Mouse (Mus musculus): ENCODE measurements at regions not wholly inside any gene's neighbourhood (a gene's known extent, or its start where the extent isn't known, plus 50 kb on each side); places are given as distances from the start of the nearest gene placed in this dataset.
A peak's percentile ranks its signal among the peaks of the same experiment; 100 is the strongest.
"Not testable (repeated sequence)": the region's sequence is repeated elsewhere in the genome, so short reads cannot be mapped to it uniquely, and the experiment has no call there.

DNA sequence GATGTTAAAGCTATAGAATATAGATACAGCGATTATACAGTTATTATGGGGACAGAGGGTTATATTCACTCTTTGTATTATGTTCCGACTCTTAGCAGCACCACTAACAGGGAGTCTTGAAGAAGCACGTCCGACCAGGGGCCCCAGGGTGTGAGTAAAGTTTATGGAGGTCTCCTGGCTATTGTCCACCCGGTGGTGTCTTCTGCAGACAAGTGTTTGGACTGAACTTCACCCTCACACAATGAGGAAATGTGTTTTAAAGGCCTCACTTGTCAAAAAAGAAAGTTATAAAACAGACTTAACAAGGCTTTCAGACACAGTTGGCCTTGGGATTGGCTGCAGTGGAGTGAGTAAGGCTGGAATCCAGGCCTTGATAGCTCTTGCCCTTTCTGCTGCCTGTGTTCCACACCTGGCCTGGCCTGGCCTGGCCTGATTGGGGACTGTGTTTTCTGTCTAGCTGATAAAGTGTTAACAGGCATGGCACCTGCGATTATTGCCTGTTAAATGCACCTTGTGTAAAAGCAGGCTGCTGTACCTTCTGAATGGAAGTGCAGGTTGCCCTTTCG, 102.8 kb upstream of the Klf4 start:
- ATAC-seq (ENCODE audit: low read depth) (no peak), DNase-seq (no peak)
- Histone ChIP-seq H3K27me3 (no peaks in the 10 kb centered on the region), H3K4me1 (replicated peaks) (no peaks in the 10 kb centered on the region), H3K27ac (no peak overlapping the region), H3K9me3 (replicated peaks) (no peaks in the 10 kb centered on the region), H3K4me2 (no peak overlapping the region), H3K9ac (no peak overlapping the region), H3K36me3 (no peaks in the 10 kb centered on the region), H3K4me3 (replicated peaks) (no peak overlapping the region)
- WGBS (ENCODE audit: insufficient replicate concordance): 70% methylated on average over 7 of the region's 7 CpGs

DNA sequence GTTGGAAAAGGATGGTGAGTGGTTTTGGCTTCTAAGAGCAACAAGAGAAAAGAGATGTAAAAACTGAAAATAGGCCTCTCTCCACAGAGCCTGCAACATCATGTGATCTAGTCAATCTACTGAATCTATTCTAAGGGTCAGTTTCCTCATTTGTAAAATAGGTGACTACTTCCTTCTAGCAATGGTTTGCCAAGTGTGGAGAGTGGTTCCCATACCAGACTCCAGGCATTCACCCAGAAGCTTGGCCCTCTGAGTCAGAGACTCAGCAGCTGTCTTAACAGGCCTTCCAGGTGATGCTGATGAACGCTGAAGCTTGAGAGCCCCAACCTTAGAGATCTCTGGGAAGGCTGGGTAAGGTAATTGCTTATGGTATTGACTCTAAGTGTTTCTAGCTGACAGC, 98.9 kb upstream of the Klf4 start:
- DNase-seq: no peak
- Histone ChIP-seq H3K27me3 (no peaks in the 10 kb centered on the region), H3K27ac (no peak overlapping the region), H3K4me1 (replicated peaks) (no peaks in the 10 kb centered on the region), H3K9ac (no peak overlapping the region), H3K4me2 (no peak overlapping the region), H3K9me3 (replicated peaks) (no peaks in the 10 kb centered on the region), H3K4me3 (replicated peaks) (no peak overlapping the region), H3K36me3 (no peaks in the 10 kb centered on the region)
- WGBS (ENCODE audit: insufficient replicate concordance): 58% methylated on average over 1 of the region's 1 CpGs
- ATAC-seq (ENCODE audit: low read depth): no peak

DNA sequence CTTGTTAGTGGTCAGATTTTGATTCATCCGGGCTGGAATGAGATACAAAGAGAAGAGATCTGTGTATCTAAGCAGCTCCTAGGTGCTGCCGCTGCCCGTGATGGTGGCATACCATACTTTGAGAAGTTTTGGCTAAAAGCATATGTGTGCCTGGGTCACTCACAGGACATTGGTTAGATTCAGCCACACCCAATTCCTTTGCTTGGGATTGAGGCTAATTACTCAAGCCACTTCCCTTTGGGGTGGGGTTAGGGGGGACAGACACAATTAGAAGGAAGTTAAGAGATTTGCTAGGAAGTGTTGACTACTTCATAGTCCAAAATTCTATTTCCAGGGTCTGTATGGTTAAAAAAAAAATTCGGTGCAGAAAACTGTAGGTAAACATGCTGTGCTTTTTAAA, 97.9 kb upstream of the Klf4 start:
- H3K9ac ChIP-seq; H3K27me3 ChIP-seq; H3K4me2 ChIP-seq; H3K4me1 ChIP-seq (replicated peaks); H3K4me3 ChIP-seq (replicated peaks); H3K27ac ChIP-seq; H3K36me3 ChIP-seq; ATAC-seq (ENCODE audit: low read depth); DNase-seq; H3K9me3 ChIP-seq (replicated peaks): not testable (repeated sequence)
- 61% methylated on average over 4 of the region's 4 CpGs for WGBS (ENCODE audit: insufficient replicate concordance)

DNA sequence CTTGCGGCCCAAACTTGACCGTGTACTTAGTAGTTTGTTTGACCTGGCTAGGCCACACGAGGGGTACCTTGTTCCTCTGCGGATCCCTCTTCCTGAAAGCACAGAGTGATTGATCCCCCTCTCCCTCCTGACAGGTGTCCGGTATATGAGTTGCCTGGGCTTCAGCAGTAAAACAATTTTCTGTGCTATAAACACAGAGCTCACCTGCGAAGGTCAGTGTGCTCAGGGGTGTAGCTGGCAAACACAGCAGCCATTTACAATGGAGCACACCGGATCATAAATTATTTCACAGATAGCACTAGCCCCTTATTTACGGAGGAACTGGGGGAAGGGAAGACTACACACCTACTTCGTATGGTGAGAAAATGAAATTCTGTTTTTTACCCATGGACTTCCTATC, 92.5 kb upstream of the Klf4 start:
- Histone ChIP-seq H3K4me2 (no peak overlapping the region), H3K27ac (no peak overlapping the region), H3K36me3 (no peaks in the 10 kb centered on the region), H3K4me3 (replicated peaks) (no peak overlapping the region), H3K27me3 (no peaks in the 10 kb centered on the region), H3K9ac (no peak overlapping the region), H3K9me3 (replicated peaks) (no peaks in the 10 kb centered on the region), H3K4me1 (replicated peaks) (no peaks in the 10 kb centered on the region)
- ATAC-seq (ENCODE audit: low read depth): no peak
- WGBS (ENCODE audit: insufficient replicate concordance): 77% methylated on average over 9 of the region's 9 CpGs
- no peak for DNase-seq

DNA sequence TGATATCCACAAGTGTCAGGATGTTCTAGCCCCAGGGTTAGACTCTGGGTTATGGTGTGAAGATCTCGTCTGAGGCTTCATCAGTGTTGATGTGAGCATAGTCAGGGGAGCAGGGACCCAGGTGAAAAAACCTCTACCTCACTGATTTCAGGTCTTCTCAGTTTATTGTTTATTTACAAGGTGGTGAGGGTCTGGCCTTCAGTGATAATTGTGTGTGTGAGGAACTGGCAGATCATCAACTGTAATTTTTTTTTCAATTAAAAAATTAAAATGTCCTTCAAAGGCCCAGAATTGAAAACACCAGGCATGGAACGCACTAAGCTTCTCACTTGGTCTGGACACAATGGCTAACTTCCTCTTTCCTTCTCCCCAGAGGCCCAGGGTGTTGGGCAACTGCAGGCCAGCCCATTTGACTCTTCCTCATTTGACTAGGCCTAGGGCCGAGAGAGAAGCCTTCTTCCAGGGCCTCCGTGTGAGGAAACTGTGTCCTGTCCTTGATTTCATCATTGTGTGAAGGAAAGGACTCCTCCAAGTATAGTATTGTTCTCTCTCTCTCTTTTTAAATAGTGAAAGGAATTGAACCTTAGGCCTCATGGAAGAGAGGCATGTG, 91.0 kb upstream of the Klf4 start:
- no peak overlapping the region for H3K27ac ChIP-seq
- no peak overlapping the region for H3K9ac ChIP-seq
- H3K4me3 ChIP-seq (replicated peaks): no peak overlapping the region
- no peaks in the 10 kb centered on the region for H3K9me3 ChIP-seq (replicated peaks)
- DNase-seq (peak; percentile 6), ATAC-seq (ENCODE audit: low read depth) (no peak)
- no peaks in the 10 kb centered on the region for H3K4me1 ChIP-seq (replicated peaks)
- no peaks in the 10 kb centered on the region for H3K36me3 ChIP-seq
- H3K4me2 ChIP-seq: no peak overlapping the region
- no peaks in the 10 kb centered on the region for H3K27me3 ChIP-seq
- 26% methylated on average over 4 of the region's 4 CpGs for WGBS (ENCODE audit: insufficient replicate concordance)

DNA sequence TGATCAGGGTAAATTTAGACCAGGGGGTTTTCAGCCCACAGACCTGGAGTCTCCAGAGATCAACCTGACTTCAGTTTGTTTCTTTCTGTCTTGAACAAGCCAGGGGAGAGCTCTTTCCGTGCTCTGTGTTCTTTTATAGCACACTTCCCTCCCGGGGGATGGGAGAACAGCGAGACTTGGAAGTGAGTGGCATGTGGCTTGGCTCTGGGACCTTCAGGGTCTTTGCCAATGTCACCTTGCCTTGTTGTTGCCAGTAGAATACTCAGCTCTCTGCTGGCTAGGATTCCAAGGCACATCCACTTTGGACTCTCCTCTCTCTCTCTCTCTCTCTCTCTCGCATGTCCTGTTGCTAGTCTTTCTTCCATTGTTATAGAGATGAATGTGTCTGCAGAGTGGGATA, 90.4 kb upstream of the Klf4 start:
- no peaks in the 10 kb centered on the region for H3K4me1 ChIP-seq (replicated peaks)
- WGBS (ENCODE audit: insufficient replicate concordance): 57% methylated on average over 4 of the region's 4 CpGs

DNA sequence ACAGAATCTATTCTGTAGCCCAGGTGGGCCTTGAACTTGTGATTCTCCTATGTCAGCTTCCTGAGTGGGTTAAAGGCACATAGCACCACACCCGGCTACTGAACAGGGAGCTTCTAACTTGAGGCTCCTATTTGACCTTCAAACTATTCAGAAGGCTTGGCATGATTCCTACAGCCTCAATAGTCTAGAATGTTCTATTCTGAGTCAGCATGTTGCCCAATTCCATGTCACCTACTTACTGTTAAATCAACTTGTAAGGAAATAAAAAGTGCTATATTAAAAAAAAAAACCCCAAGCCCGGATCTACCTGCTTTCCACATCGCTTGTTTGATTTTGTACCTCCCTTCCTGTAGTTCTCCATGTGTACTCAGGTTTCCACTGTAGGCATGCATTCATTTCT, 87.6 kb upstream of the Klf4 start:
- Histone ChIP-seq H3K4me2 (no peak overlapping the region), H3K4me1 (replicated peaks) (no peaks in the 10 kb centered on the region), H3K36me3 (no peaks in the 10 kb centered on the region), H3K4me3 (replicated peaks) (no peak overlapping the region), H3K9ac (no peak overlapping the region), H3K27me3 (no peaks in the 10 kb centered on the region), H3K9me3 (replicated peaks) (no peaks in the 10 kb centered on the region), H3K27ac (no peak overlapping the region)
- WGBS (ENCODE audit: insufficient replicate concordance): 74% methylated on average over 3 of the region's 3 CpGs
- DNase-seq: no peak
- ATAC-seq (ENCODE audit: low read depth): no peak

More for the DNA sequence above, 90.4 kb upstream of the Klf4 start:
- DNase-seq: no peak
- H3K27me3 ChIP-seq: no peaks in the 10 kb centered on the region
- H3K9me3 ChIP-seq (replicated peaks): no peaks in the 10 kb centered on the region
- no peak overlapping the region for H3K27ac ChIP-seq
- H3K36me3 ChIP-seq: no peaks in the 10 kb centered on the region
- no peak for ATAC-seq (ENCODE audit: low read depth)
- no peak overlapping the region for H3K4me3 ChIP-seq (replicated peaks)
- H3K9ac ChIP-seq: no peak overlapping the region
- no peak overlapping the region for H3K4me2 ChIP-seq

DNA sequence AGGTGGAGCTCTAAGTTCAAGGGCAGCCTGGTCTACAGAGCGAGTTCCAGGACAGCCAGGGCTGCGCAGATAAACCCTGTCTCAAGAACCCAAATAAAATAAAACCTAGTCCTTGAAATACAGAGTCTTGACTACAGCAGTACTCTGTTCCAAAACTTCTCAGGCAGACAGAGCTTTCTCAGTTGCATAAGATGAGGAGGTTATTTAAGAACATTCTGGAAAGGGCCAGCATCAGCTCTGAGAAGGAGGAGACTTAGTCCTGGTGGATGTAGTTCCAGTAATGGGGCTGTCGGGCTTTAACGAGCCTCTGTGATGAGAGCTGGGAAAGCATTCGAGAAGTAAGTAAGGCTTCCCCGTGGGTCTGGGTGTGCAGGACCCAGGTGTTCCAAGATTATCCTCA, 83.5 kb upstream of the Klf4 start:
- no peak overlapping the region for H3K27ac ChIP-seq
- no peaks in the 10 kb centered on the region for H3K27me3 ChIP-seq
- WGBS (ENCODE audit: insufficient replicate concordance): 70% methylated on average over 6 of the region's 6 CpGs
- H3K9me3 ChIP-seq (replicated peaks): no peaks in the 10 kb centered on the region
- no peak overlapping the region for H3K4me3 ChIP-seq (replicated peaks)
- no peaks in the 10 kb centered on the region for H3K4me1 ChIP-seq (replicated peaks)
- no peak overlapping the region for H3K9ac ChIP-seq
- DNase-seq (no peak), ATAC-seq (ENCODE audit: low read depth) (no peak)
- H3K4me2 ChIP-seq: no peak overlapping the region
- H3K36me3 ChIP-seq: no peaks in the 10 kb centered on the region

DNA sequence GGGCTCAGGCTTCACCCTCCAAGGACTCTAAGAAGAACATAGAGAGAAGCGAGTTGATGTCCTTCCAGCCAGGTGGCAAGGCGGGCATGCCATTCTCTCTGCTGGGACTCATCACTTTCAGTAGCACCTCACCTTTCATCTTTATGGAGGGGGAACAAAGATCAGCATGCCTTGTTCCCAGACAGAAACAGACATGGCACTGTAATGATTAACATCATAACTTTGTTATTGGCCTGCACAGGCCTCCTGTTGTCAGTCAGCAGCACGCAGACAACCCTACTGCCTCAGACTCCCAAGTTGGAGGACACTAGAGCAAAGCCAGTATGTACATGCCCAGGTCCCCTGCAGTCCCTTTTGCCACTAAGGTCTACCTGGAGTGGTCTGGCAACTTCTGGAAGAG, 81.3 kb upstream of the Klf4 start:
- no peak overlapping the region for H3K4me3 ChIP-seq (replicated peaks)
- DNase-seq: no peak
- H3K9ac ChIP-seq: no peak overlapping the region
- no peaks in the 10 kb centered on the region for H3K4me1 ChIP-seq (replicated peaks)
- no peak for ATAC-seq (ENCODE audit: low read depth)
- H3K36me3 ChIP-seq: no peaks in the 10 kb centered on the region
- H3K27me3 ChIP-seq: no peaks in the 10 kb centered on the region
- H3K4me2 ChIP-seq: no peak overlapping the region
- H3K9me3 ChIP-seq (replicated peaks): no peaks in the 10 kb centered on the region
- 74% methylated on average over 3 of the region's 3 CpGs for WGBS (ENCODE audit: insufficient replicate concordance)
- H3K27ac ChIP-seq: no peak overlapping the region

DNA sequence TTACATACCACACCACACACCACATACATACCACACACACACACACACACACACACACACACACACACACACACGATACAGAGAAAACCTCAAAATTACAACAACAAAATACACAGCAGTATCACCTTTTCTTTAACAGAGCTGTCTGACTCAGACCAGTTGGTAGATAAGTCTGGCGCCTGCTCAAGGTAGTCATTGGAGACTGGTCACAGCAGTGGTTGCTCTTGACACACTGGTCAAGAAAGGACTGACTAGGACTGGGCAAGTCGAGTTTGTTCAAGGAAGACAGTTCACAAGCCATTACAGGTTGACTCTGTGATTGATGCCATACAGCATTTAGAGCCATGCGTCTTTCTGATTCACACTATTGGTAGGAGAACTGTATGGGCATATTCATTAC, 78.7 kb upstream of the Klf4 start:
- no peaks in the 10 kb centered on the region for H3K36me3 ChIP-seq
- H3K4me3 ChIP-seq (replicated peaks): no peak overlapping the region
- 69% methylated on average over 4 of the region's 4 CpGs for WGBS (ENCODE audit: insufficient replicate concordance)
- ATAC-seq (ENCODE audit: low read depth) (no peak), DNase-seq (no peak)
- no peak overlapping the region for H3K27ac ChIP-seq
- no peak overlapping the region for H3K9ac ChIP-seq
- H3K9me3 ChIP-seq (replicated peaks): no peaks in the 10 kb centered on the region
- no peaks in the 10 kb centered on the region for H3K4me1 ChIP-seq (replicated peaks)
- no peak overlapping the region for H3K4me2 ChIP-seq
- no peaks in the 10 kb centered on the region for H3K27me3 ChIP-seq

DNA sequence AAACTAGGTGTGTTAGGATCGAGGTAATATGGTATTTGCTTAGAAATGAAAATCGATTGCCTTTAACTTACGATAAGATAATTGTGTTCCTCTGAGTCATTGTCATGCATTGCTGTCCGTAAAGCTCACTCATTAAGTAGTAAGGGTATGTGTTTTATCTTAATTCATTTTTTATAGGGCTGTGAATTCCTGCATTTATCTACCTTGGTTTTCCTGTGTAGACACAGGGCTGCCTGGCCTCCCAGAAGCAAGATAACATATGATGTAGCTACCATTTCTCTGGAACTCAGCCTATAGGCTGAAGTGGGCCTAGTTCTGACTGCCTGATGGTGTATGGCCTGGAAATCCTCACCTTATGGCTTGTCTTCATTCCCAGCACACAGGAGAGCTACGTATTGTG, 76.9 kb upstream of the Klf4 start:
- no peak overlapping the region for H3K4me3 ChIP-seq (replicated peaks)
- no peaks in the 10 kb centered on the region for H3K36me3 ChIP-seq
- H3K9ac ChIP-seq: no peak overlapping the region
- H3K27me3 ChIP-seq: no peaks in the 10 kb centered on the region
- WGBS (ENCODE audit: insufficient replicate concordance): 60% methylated on average over 5 of the region's 5 CpGs
- no peak overlapping the region for H3K4me2 ChIP-seq
- H3K4me1 ChIP-seq (replicated peaks): 0 out of 2 replicates have a peak, but pooled peaks cover 5% of the 10 kb centered on the region
- H3K27ac ChIP-seq: no peak overlapping the region
- no peak for ATAC-seq (ENCODE audit: low read depth)
- no peak for DNase-seq
- H3K9me3 ChIP-seq (replicated peaks): no peaks in the 10 kb centered on the region

DNA sequence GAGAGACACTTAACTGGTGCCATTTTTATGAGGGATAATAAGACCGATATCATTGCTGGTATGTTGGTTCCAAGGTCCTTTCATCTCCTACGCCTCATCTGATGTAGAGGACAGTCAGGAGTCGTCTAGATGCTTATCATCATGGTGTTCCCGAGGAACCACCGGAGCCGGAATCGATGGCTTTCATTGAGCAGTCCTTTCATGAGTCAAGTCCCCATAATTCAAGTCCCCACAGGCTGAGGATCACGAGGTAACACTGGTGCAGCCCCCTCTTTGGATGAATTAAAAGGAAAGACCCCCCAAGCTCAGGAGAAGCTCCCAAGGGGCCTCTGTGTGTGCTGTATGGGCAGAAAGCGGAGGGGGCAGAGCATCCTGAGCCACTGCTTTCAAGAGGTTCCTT, 73.3 kb upstream of the Klf4 start:
- no peaks in the 10 kb centered on the region for H3K9me3 ChIP-seq (replicated peaks)
- H3K9ac ChIP-seq: no peak overlapping the region
- H3K27me3 ChIP-seq: 0 out of 2 replicates have a peak, but pooled peaks cover 2% of the 10 kb centered on the region
- no peak overlapping the region for H3K4me3 ChIP-seq (replicated peaks)
- no peak overlapping the region for H3K4me2 ChIP-seq
- DNase-seq: no peak
- H3K27ac ChIP-seq: no peak overlapping the region
- no peak for ATAC-seq (ENCODE audit: low read depth)
- 68% methylated on average over 9 of the region's 9 CpGs for WGBS (ENCODE audit: insufficient replicate concordance)
- H3K4me1 ChIP-seq (replicated peaks): 0 out of 2 replicates have a peak, but pooled peaks cover 5% of the 10 kb centered on the region
- no peaks in the 10 kb centered on the region for H3K36me3 ChIP-seq
